Mouse (Mus musculus) A20 (cell line): ENCODE results near the gene Gm26620.

ENCODE experiments used
- DNase-seq: peaks from one replicate; pipeline ENCODE4 v3.0.0-alpha.2; 2011; ENCODE audit warnings: low read depth, low spot score

Gm26620 gene

GRCm38 (mm10) chr1:170884978-170885561 is at the start of gene Gm26620, which contains the start of gene Dusp12:
Gene Gm26620 (plus strand): TSS chr1:170885065.
Gene Dusp12 (minus strand): TSS chr1:170885540.
- DNase-seq = peak; percentile 90

GRCm38 (mm10) chr1:170839685-170840084 is 45.2 kb upstream of the Gm26620 start:
- peak; percentile 52 for DNase-seq

- peak; percentile 44 for DNase-seq
Measured at GRCm38 (mm10) chr1:170844380-170844779, 40.5 kb upstream of the Gm26620 start.

- no peak for DNase-seq
Measured at GRCm38 (mm10) chr1:170845448-170846307, 39.2 kb upstream of the Gm26620 start.

GRCm38 (mm10) chr1:170850007-170850406 is 34.9 kb upstream of the Gm26620 start:
- no peak for DNase-seq

GRCm38 (mm10) chr1:170850637-170851624 is 33.9 kb upstream of the Gm26620 start:
- no peak for DNase-seq

- peak; percentile 86 for DNase-seq
Measured at GRCm38 (mm10) chr1:170853604-170854003, 31.3 kb upstream of the Gm26620 start.

GRCm38 (mm10) chr1:170855056-170855760 is 29.7 kb upstream of the Gm26620 start:
- DNase-seq = peak; percentile 26

GRCm38 (mm10) chr1:170857369-170857768 is 27.5 kb upstream of the Gm26620 start:
- DNase-seq = no peak

GRCm38 (mm10) chr1:170858872-170859271 is 26.0 kb upstream of the Gm26620 start:
- peak; percentile 35 for DNase-seq

- DNase-seq = peak; percentile 63
Measured at GRCm38 (mm10) chr1:170861671-170862434, 23.0 kb upstream of the Gm26620 start.

GRCm38 (mm10) chr1:170862435-170862717 is 22.5 kb upstream of the Gm26620 start:
- DNase-seq = no peak

GRCm38 (mm10) chr1:170863033-170863432 is 21.8 kb upstream of the Gm26620 start:
- DNase-seq = no peak

GRCm38 (mm10) chr1:170864234-170864633 is 20.6 kb upstream of the Gm26620 start:
- no peak for DNase-seq

GRCm38 (mm10) chr1:170864754-170865153 is 20.1 kb upstream of the Gm26620 start:
- peak; percentile 73 for DNase-seq

GRCm38 (mm10) chr1:170865406-170865805 is 19.5 kb upstream of the Gm26620 start:
- DNase-seq = peak; percentile 71

GRCm38 (mm10) chr1:170866992-170867690 is 17.7 kb upstream of the Gm26620 start:
- DNase-seq = peak; percentile 73

GRCm38 (mm10) chr1:170867691-170868105 is 17.2 kb upstream of the Gm26620 start, which contains the start of gene Atf6:
Gene Atf6 (minus strand): TSS chr1:170867771.
- DNase-seq = peak; percentile 95

- DNase-seq = peak; percentile 79
Measured at GRCm38 (mm10) chr1:170868107-170868904, 16.6 kb upstream of the Gm26620 start.
